Mouse (Mus musculus): ENCODE results near the gene Slc25a10. TPM values are rescaled to one million over a fixed set of nuclear protein-coding genes. Genes with fewer than 3 reads are reported as not detected.
A peak's percentile ranks its signal among the peaks of the same experiment; 100 is the strongest.

Slc25a10 gene
- polyA plus RNA-seq, 1 experiment from 2014 or later = 99.7 TPM

DNA sequence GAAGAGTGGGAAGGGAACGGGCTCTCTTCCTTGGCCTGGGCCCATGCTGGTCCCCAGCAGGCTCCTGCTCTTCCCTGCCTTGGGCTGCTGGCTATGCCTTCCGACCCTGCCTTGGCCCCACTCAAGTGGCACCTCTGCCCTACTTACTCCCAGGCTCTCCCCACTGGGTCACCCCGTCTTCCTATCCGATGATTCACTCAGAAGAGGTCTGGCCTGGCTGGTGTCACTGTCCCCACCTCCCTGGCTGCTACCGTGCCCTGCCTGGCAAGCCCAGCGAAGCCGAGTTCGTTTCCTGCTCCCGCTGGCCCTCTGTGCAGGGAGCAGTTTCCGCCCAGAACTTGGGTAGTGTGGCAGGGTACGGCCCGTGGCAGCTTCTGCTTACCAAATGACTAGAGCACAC is 6.6 kb downstream of the Slc25a10 start:
- TF ChIP-seq EP300 (IDR thresholded peaks at IDR 0.05; ENCODE audit: low read depth) = no peak
- no peak for TF ChIP-seq CTCF (IDR thresholded peaks at IDR 0.05; ENCODE audit: low read depth)

DNA sequence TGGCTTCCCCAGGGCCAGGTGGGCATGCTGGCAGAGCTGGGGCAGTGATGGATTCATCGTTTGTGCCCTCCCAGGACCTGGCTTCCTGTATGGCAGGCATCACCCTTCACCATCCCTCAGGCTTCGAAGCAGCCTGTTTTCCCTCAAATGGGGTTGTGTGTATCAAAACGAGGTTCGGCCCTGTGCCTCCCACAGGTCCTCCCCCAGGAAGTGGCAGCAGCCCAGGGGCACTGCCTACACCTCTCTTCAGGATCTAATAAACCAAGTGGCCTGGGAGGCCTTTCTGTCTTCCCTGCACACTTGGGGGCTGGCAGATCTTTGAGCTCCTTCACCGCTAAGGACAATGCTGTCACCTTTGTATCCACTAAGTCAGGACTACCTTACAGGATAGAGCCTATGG is 7.3 kb downstream of the Slc25a10 start:
- Histone ChIP-seq H3K9me3 (ENCODE audit: low read length) (no peaks in the 10 kb centered on the region), H3K36me3 (replicated peaks; ENCODE audit: insufficient read depth, low read length) (peaks cover 20% of the 10 kb centered on the region), H3K9ac (replicated peaks) (no peak overlapping the region), H3K4me3 (ENCODE audit: low read depth, low read length) (no peak overlapping the region), H3K4me2 (ENCODE audit: low read depth, low read length) (no peak overlapping the region), H3K27me3 (ENCODE audit: insufficient read depth, low read length) (no peaks in the 10 kb centered on the region), H3K4me1 (ENCODE audit: insufficient read depth) (peaks cover 3% of the 10 kb centered on the region; the same call in 1 of the 2 replicates), H3K27ac (ENCODE audit: low read depth) (no peak overlapping the region)
- WGBS (ENCODE audit: insufficient replicate concordance) = 84% methylated on average over 5 of the region's 5 CpGs
- no peak for ATAC-seq
- no peak for DNase-seq
- TF ChIP-seq EP300 (IDR thresholded peaks at IDR 0.05; ENCODE audit: low read depth) = no peak
- no peak for TF ChIP-seq CTCF (IDR thresholded peaks at IDR 0.05; ENCODE audit: low read depth)

More for the DNA sequence above, 6.6 kb downstream of the Slc25a10 start:
- Histone ChIP-seq H3K9ac (replicated peaks) (no peak overlapping the region), H3K4me2 (ENCODE audit: low read depth, low read length) (no peak overlapping the region), H3K36me3 (replicated peaks; ENCODE audit: insufficient read depth, low read length) (peaks cover 20% of the 10 kb centered on the region), H3K27me3 (ENCODE audit: insufficient read depth, low read length) (no peaks in the 10 kb centered on the region), H3K4me3 (ENCODE audit: low read depth, low read length) (no peak overlapping the region), H3K9me3 (ENCODE audit: low read length) (no peaks in the 10 kb centered on the region), H3K4me1 (ENCODE audit: insufficient read depth) (peaks cover 9% of the 10 kb centered on the region), H3K27ac (ENCODE audit: low read depth) (no peak overlapping the region)
- DNase-seq (no peak), ATAC-seq (no peak)
- whole genome bisulfite sequencing (ENCODE audit: insufficient replicate concordance) = 86% methylated on average over 12 of the region's 12 CpGs

DNA sequence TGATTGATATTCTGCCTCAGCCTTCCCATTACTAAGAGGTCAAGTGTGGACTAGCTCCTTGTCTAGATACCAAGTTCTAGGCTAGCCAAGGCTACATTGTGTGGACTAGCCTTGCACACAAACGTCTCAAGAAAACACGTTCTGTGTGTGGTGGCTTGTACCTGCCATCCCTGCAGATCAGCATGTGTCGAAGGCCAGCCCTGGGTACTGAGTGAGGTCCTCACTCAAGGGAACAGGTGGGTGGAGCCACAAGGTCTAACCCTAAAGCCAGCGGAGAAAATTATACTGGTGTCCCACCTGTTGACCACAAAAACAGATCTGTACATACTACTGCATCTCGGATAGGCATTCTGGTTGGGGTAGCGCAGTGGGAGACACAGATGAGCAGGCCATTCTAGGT is 8.3 kb downstream of the Slc25a10 start:
- H3K27ac ChIP-seq (ENCODE audit: low read depth) = peak overlapping the region; percentile 16
- no peaks in the 10 kb centered on the region for H3K27me3 ChIP-seq (ENCODE audit: insufficient read depth, low read length)
- 69% methylated on average over 6 of the region's 6 CpGs for WGBS (ENCODE audit: insufficient replicate concordance)
- H3K4me1 ChIP-seq (ENCODE audit: insufficient read depth) = peaks cover 3% of the 10 kb centered on the region; the same call in 1 of the 2 replicates
- no peak overlapping the region for H3K4me3 ChIP-seq (ENCODE audit: low read depth, low read length)
- no peaks in the 10 kb centered on the region for H3K9me3 ChIP-seq (ENCODE audit: low read length)
- no peak overlapping the region for H3K4me2 ChIP-seq (ENCODE audit: low read depth, low read length)
- DNase-seq (no peak), ATAC-seq (peak; percentile 20; the same call in 1 of the 2 replicates)
- H3K36me3 ChIP-seq (replicated peaks; ENCODE audit: insufficient read depth, low read length) = peaks cover 12% of the 10 kb centered on the region
- TF ChIP-seq EP300 (IDR thresholded peaks at IDR 0.05; ENCODE audit: low read depth) (no peak), CTCF (IDR thresholded peaks at IDR 0.05; ENCODE audit: low read depth) (no peak)
- peak overlapping the region; percentile 30; the same call in 1 of the 2 replicates for H3K9ac ChIP-seq (replicated peaks)

DNA sequence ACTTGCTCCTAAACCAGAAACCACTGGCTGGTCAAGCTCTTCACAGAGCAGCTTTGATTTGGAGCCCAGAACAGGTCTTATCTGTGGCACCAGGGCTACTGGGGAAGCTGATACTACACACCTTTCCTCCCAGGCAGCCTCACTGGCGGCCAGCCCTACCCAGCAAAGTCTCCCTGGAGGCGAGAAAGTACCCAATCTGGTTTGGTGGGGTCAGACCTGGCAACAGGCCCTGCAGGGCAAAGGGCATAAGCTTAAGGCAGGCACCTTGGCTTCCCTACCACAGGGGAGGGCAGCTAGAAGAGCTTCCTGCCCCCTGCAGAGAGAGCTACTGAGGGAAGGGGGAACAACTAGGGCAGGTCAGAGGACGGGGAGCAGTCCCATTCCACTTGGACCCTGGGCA is 8.7 kb downstream of the Slc25a10 start:
- H3K9ac ChIP-seq (replicated peaks) = peak overlapping the region; percentile 30; the same call in 1 of the 2 replicates
- H3K36me3 ChIP-seq (replicated peaks; ENCODE audit: insufficient read depth, low read length) = peaks cover 8% of the 10 kb centered on the region
- no peaks in the 10 kb centered on the region for H3K27me3 ChIP-seq (ENCODE audit: insufficient read depth, low read length)
- DNase-seq (peak; percentile 62), ATAC-seq (peak; percentile 56)
- H3K9me3 ChIP-seq (ENCODE audit: low read length) = no peaks in the 10 kb centered on the region
- H3K27ac ChIP-seq (ENCODE audit: low read depth) = peak overlapping the region; percentile 16
- no peak overlapping the region for H3K4me2 ChIP-seq (ENCODE audit: low read depth, low read length)
- H3K4me1 ChIP-seq (ENCODE audit: insufficient read depth) = peaks cover 3% of the 10 kb centered on the region; the same call in 1 of the 2 replicates
- TF ChIP-seq EP300 (IDR thresholded peaks at IDR 0.05; ENCODE audit: low read depth) = no peak
- no peak for TF ChIP-seq CTCF (IDR thresholded peaks at IDR 0.05; ENCODE audit: low read depth)
- WGBS (ENCODE audit: insufficient replicate concordance) = 17% methylated on average over 3 of the region's 3 CpGs
- no peak overlapping the region for H3K4me3 ChIP-seq (ENCODE audit: low read depth, low read length)

DNA sequence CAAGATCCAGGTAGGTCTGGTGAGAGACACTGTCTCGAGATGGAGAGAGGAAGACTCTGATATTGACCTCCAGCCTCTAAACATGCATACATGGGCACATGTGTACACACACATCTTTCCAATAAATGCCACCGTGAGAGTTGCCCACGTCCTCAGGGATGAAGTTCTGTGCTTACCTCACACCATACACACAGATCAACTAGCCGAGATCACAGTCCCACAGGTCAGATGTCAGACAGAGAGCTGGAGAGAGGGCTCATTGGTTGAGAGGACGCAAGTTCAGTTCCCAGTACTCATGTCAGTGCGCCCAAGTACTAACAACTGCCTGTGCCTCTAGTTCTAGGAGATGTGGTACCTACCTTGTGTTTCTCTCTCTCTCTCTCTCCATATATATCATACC is 9.4 kb downstream of the Slc25a10 start:
- Histone ChIP-seq H3K9ac (replicated peaks) (no peak overlapping the region), H3K4me1 (ENCODE audit: insufficient read depth) (peaks cover 3% of the 10 kb centered on the region; the same call in 1 of the 2 replicates), H3K27me3 (ENCODE audit: insufficient read depth, low read length) (no peaks in the 10 kb centered on the region), H3K9me3 (ENCODE audit: low read length) (no peaks in the 10 kb centered on the region), H3K4me3 (ENCODE audit: low read depth, low read length) (no peak overlapping the region), H3K36me3 (replicated peaks; ENCODE audit: insufficient read depth, low read length) (peaks cover 3% of the 10 kb centered on the region), H3K27ac (ENCODE audit: low read depth) (no peak overlapping the region), H3K4me2 (ENCODE audit: low read depth, low read length) (no peak overlapping the region)
- ATAC-seq (0 out of 2 replicates have a peak, but pooled peaks have one; percentile 11), DNase-seq (no peak)
- 53% methylated on average over 6 of the region's 6 CpGs for whole genome bisulfite sequencing (ENCODE audit: insufficient replicate concordance)
- TF ChIP-seq CTCF (IDR thresholded peaks at IDR 0.05; ENCODE audit: low read depth) (no peak), EP300 (IDR thresholded peaks at IDR 0.05; ENCODE audit: low read depth) (no peak)

DNA sequence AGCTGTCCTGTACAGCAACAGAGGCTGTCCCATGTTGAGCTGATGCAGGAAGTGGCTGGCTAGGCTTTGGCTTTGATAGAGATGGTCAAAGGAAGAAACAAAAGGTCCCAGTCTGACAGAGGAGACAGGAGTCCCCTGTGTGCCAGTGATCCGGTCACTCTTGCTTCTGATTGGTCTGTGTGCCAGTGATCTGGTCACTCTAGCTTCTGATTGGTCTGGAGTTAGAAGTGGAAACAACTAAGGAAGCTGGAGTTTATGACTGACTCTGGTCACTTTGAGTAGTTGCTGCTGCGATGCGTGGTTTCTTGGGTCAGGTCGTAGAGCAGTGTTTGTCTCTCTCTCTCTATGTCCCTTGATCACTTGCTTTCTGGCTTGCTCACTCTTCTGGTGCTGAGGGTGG is 10.1 kb downstream of the Slc25a10 start:
- ATAC-seq (no peak), DNase-seq (no peak)
- Histone ChIP-seq H3K36me3 (replicated peaks; ENCODE audit: insufficient read depth, low read length) (peaks cover 3% of the 10 kb centered on the region), H3K9ac (replicated peaks) (no peak overlapping the region), H3K27ac (ENCODE audit: low read depth) (no peak overlapping the region), H3K27me3 (ENCODE audit: insufficient read depth, low read length) (no peaks in the 10 kb centered on the region), H3K4me2 (ENCODE audit: low read depth, low read length) (no peak overlapping the region), H3K4me1 (ENCODE audit: insufficient read depth) (peaks cover 3% of the 10 kb centered on the region; the same call in 1 of the 2 replicates), H3K4me3 (ENCODE audit: low read depth, low read length) (no peak overlapping the region), H3K9me3 (ENCODE audit: low read length) (no peaks in the 10 kb centered on the region)
- WGBS (ENCODE audit: insufficient replicate concordance) = 68% methylated on average over 4 of the region's 4 CpGs
- TF ChIP-seq CTCF (IDR thresholded peaks at IDR 0.05; ENCODE audit: low read depth) (no peak), EP300 (IDR thresholded peaks at IDR 0.05; ENCODE audit: low read depth) (no peak)
